Mouse (Mus musculus): Measurements from ENCODE around the gene Pgs1.

- TF ChIP-seq CTCF (IDR thresholded peaks at IDR 0.05; ENCODE audit: insufficient read depth, low read depth, low read length) (no peak), POLR2A (IDR thresholded peaks at IDR 0.05; ENCODE audit: insufficient read depth, low read depth, low read length) (no peak)
Measured at GRCm38 (mm10) chr11:117993190-117994175, 7.4 kb downstream of the Pgs1 start.

All from olfactory bulb, adult 2 months (tissue).